Mouse (Mus musculus) kidney, postnatal 0 days (tissue): ENCODE measurements around the gene Khdrbs2. TPM values are rescaled to one million over a fixed set of nuclear protein-coding genes. Genes with fewer than 3 reads are reported as not detected.

Experiments used
- ATAC-seq: fragments of 200-750 bp; cut with Nextera tagmentation; replicated peaks from 2 replicates; pipeline ENCODE4 v1.8.0; 2017; ENCODE audit warnings: low read depth, moderate number of reproducible peaks, moderate TSS enrichment, moderate library complexity; ENCODE audit not compliant: low FRiP score
- DNase-seq: peaks from one replicate; pipeline ENCODE4 v3.0.0-alpha.2; 2016; ENCODE audit warnings: low spot score
- H3K27ac ChIP-seq: fragments of 300-500 bp; sonication (generic); 2 replicates; pipeline ENCODE4 v1.5.1; 2014; ENCODE audit warnings: mild to moderate bottlenecking
- H3K27me3 ChIP-seq: fragments of 300-500 bp; sonication (generic); 2 replicates; pipeline ENCODE4 v1.6.1; 2014; ENCODE audit warnings: low read length, mixed read lengths; ENCODE audit not compliant: insufficient read depth
- H3K36me3 ChIP-seq: fragments of 300-500 bp; sonication (generic); 2 replicates; pipeline ENCODE4 v1.6.1; 2014; ENCODE audit warnings: low read length, mixed read lengths; ENCODE audit not compliant: insufficient read depth
- H3K4me1 ChIP-seq: fragments of 300-500 bp; sonication (generic); replicated peaks from 2 replicates; pipeline ENCODE4 v1.6.1; 2014; ENCODE audit warnings: antibody characterized with exemption, low read length, mixed read lengths; ENCODE audit not compliant: insufficient read depth
- H3K4me2 ChIP-seq: fragments of 300-500 bp; sonication (generic); 2 replicates; pipeline ENCODE4 v1.6.1; 2014; ENCODE audit warnings: mild to moderate bottlenecking, low read length, moderate library complexity, mixed read lengths
- H3K4me3 ChIP-seq: fragments of 300-500 bp; sonication (generic); replicated peaks from 2 replicates; pipeline ENCODE4 v1.5.1; 2014; ENCODE audit warnings: low read depth, low read length
- H3K9ac ChIP-seq: fragments of 300-500 bp; sonication (generic); 2 replicates; pipeline ENCODE4 v1.6.1; 2014; ENCODE audit warnings: low read depth, low read length
- H3K9me3 ChIP-seq: fragments of 300-500 bp; sonication (generic); replicated peaks from 2 replicates; pipeline ENCODE4 v1.6.1; 2016; ENCODE audit warnings: low read length, inconsistent platforms, mixed read lengths
- CTCF ChIP-seq: IDR thresholded peaks from 2 replicates; pipeline ENCODE4 v1.5.1; 2016; ENCODE audit warnings: antibody characterized with exemption, low read depth, mild to moderate bottlenecking, moderate library complexity
- WGBS: fragments of 180-500 bp; shearing (Covaris S2); extraction: QIAGEN DNeasy Blood & Tissue Kit; methylation state at CpG from one replicate; pipeline ENCODE4 v1.1.7; 2014; 5-methylcytosine and 5-hydroxymethylcytosine counted together
- polyA plus RNA-seq: library from polyadenylated mRNA; unstranded; fragments of >200 nt; fragmentation: Nextera tagmentation; extraction: Ambion mirVana; gene quantifications from 2 replicates; pipeline ENCODE4 v1.2.1, GENCODE M21; 2015

The Khdrbs2 gene
- polyA plus RNA-seq, 1 experiment from 2014 or later, result 1.5 TPM

GRCm38 (mm10) chr1:32701267-32701666, 528.8 kb downstream of the Khdrbs2 start:
- Histone ChIP-seq H3K4me1 (no peaks in the 10 kb centered on the region), H3K9ac (no peak overlapping the region), H3K27me3 (no peaks in the 10 kb centered on the region), H3K9me3 (no peaks in the 10 kb centered on the region), H3K27ac (no peak overlapping the region), H3K4me3 (no peak overlapping the region), H3K4me2 (no peak overlapping the region), H3K36me3 (no peaks in the 10 kb centered on the region)
- WGBS, result 92% methylated on average over 3 of the region's 3 CpGs
- DNase-seq (no peak), ATAC-seq (no peak)
- no peak for TF ChIP-seq CTCF
